Mouse (Mus musculus) forebrain, postnatal 0 days (tissue): ENCODE data around the gene Nfx1. TPM values are rescaled to one million over a fixed set of nuclear protein-coding genes. Genes with fewer than 3 reads are reported as not detected.

ENCODE experiments used
- ATAC-seq: fragments of 200-750 bp; cut with Nextera tagmentation; 2 replicates; pipeline ENCODE4 v1.8.0; 2017; ENCODE audit warnings: mild to moderate bottlenecking, moderate library complexity
- DNase-seq: peaks from one replicate; pipeline ENCODE4 v3.0.0-alpha.2; 2015
- H3K27ac ChIP-seq: fragments of 300-500 bp; sonication (generic); 2 replicates; pipeline ENCODE4 v1.5.1; 2014; ENCODE audit warnings: low read depth, mild to moderate bottlenecking, antibody characterized with exemption, low read length, moderate library complexity, mixed read lengths
- H3K27me3 ChIP-seq: fragments of 300-500 bp; sonication (generic); 2 replicates; pipeline ENCODE4 v1.6.1; 2014; ENCODE audit warnings: mild to moderate bottlenecking, low read length, mixed read lengths; ENCODE audit not compliant: insufficient read depth
- H3K36me3 ChIP-seq: fragments of 300-500 bp; sonication (generic); 2 replicates; pipeline ENCODE4 v1.6.1; 2014; ENCODE audit warnings: mild to moderate bottlenecking, moderate library complexity; ENCODE audit not compliant: insufficient read depth
- H3K4me1 ChIP-seq: fragments of 300-500 bp; sonication (generic); 2 replicates; pipeline ENCODE4 v1.6.1; 2014; ENCODE audit warnings: antibody characterized with exemption; ENCODE audit not compliant: insufficient read depth
- H3K4me2 ChIP-seq: fragments of 300-500 bp; sonication (generic); 2 replicates; pipeline ENCODE4 v1.6.1; 2014; ENCODE audit warnings: low read depth, mild to moderate bottlenecking, moderate library complexity
- H3K4me3 ChIP-seq: fragments of 300-500 bp; sonication (generic); 2 replicates; pipeline ENCODE4 v1.5.1; 2014; ENCODE audit warnings: low read depth, low read length, mixed read lengths
- H3K9ac ChIP-seq: fragments of 300-500 bp; sonication (generic); 2 replicates; pipeline ENCODE4 v1.6.1; 2014; ENCODE audit warnings: mild to moderate bottlenecking
- H3K9me3 ChIP-seq: fragments of 300-500 bp; sonication (generic); 2 replicates; pipeline ENCODE4 v1.6.1; 2016; ENCODE audit warnings: low read length
- CTCF ChIP-seq: sonication (generic); IDR thresholded peaks from 2 replicates; pipeline ENCODE4 v1.5.1; 2016; ENCODE audit warnings: antibody characterized with exemption, control low read depth, low read depth
- WGBS: fragments of 180-500 bp; shearing (Covaris S2); extraction: QIAGEN DNeasy Blood & Tissue Kit; methylation state at CpG from one replicate; pipeline ENCODE4 v1.1.7; 2014; 5-methylcytosine and 5-hydroxymethylcytosine counted together
- polyA plus RNA-seq: library from polyadenylated mRNA; unstranded; fragments of >200 nt; fragmentation: Nextera tagmentation; extraction: Ambion mirVana; gene quantifications from 2 replicates; pipeline ENCODE4 v1.2.1, GENCODE M21; 2015
- total RNA-seq: library from RNA; depleted of rRNA; stranded (reverse); fragments of >200 nt; gene quantifications from 2 replicates; pipeline ENCODE4 v1.2.3, GENCODE M21; 2014

The Nfx1 gene
- total and polyA plus RNA-seq, 2 experiments from 2014 or later: 68.4 to 92.1 TPM

GRCm38 (mm10) chr4:41045288-41045687 is 74.6 kb downstream of the Nfx1 start:
- Histone ChIP-seq H3K27ac (no peak overlapping the region), H3K4me1 (no peaks in the 10 kb centered on the region), H3K9me3 (no peaks in the 10 kb centered on the region), H3K4me3 (no peak overlapping the region), H3K9ac (no peak overlapping the region), H3K27me3 (no peaks in the 10 kb centered on the region), H3K36me3 (no peaks in the 10 kb centered on the region), H3K4me2 (no peak overlapping the region)
- WGBS: 91% methylated on average over 3 of the region's 3 CpGs
- no peak for ATAC-seq
- no peak for DNase-seq
- TF ChIP-seq CTCF: no peak

GRCm38 (mm10) chr4:41046254-41046795 is 75.6 kb downstream of the Nfx1 start:
- Histone ChIP-seq H3K27ac (no peak overlapping the region), H3K36me3 (no peaks in the 10 kb centered on the region), H3K4me1 (no peaks in the 10 kb centered on the region), H3K9ac (no peak overlapping the region), H3K4me2 (no peak overlapping the region), H3K4me3 (no peak overlapping the region), H3K27me3 (no peaks in the 10 kb centered on the region), H3K9me3 (no peaks in the 10 kb centered on the region)
- WGBS: 83% methylated on average over 13 of the region's 13 CpGs
- ATAC-seq: no peak
- DNase-seq: no peak
- TF ChIP-seq CTCF: no peak

GRCm38 (mm10) chr4:41047524-41048271 is 77.0 kb downstream of the Nfx1 start, which contains the start of gene Aqp7:
Gene Aqp7, minus strand, starts transcription at chr4:41048139.
- H3K4me3 ChIP-seq: no peak within 1 kb of the TSS
- no peaks in the 10 kb centered on the region for H3K4me1 ChIP-seq
- H3K27ac ChIP-seq: no peak within 1 kb of the TSS
- no peak for DNase-seq
- no peak within 1 kb of the TSS for H3K4me2 ChIP-seq
- H3K27me3 ChIP-seq: no peaks in the 10 kb centered on the region
- ATAC-seq: no peak
- WGBS: 46% methylated on average over 9 of the region's 9 CpGs
- no peaks in the 10 kb centered on the region for H3K36me3 ChIP-seq
- no peak for TF ChIP-seq CTCF
- H3K9me3 ChIP-seq: no peaks in the 10 kb centered on the region
- no peak within 1 kb of the TSS for H3K9ac ChIP-seq

- Histone ChIP-seq H3K27ac (no peak overlapping the region), H3K27me3 (no peaks in the 10 kb centered on the region), H3K9me3 (no peaks in the 10 kb centered on the region), H3K36me3 (no peaks in the 10 kb centered on the region), H3K4me3 (no peak overlapping the region), H3K4me2 (no peak overlapping the region), H3K4me1 (no peaks in the 10 kb centered on the region), H3K9ac (no peak overlapping the region)
- WGBS: 78% methylated on average over 2 of the region's 2 CpGs
- ATAC-seq: no peak
- no peak for TF ChIP-seq CTCF
- no peak for DNase-seq
Measured at GRCm38 (mm10) chr4:41048926-41049325, 78.2 kb downstream of the Nfx1 start.

GRCm38 (mm10) chr4:41050726-41051675 is 80.3 kb downstream of the Nfx1 start:
- no peak overlapping the region for H3K27ac ChIP-seq
- H3K36me3 ChIP-seq: no peaks in the 10 kb centered on the region
- TF ChIP-seq CTCF: peak; percentile 90
- peak overlapping the region; percentile 35 for H3K4me2 ChIP-seq
- H3K9ac ChIP-seq: 0 out of 2 replicates have a peak overlapping the region, but pooled peaks have one; percentile 7
- 36% methylated on average over 16 of the region's 16 CpGs for WGBS
- no peaks in the 10 kb centered on the region for H3K9me3 ChIP-seq
- no peak overlapping the region for H3K4me3 ChIP-seq
- DNase-seq (peak; percentile 92), ATAC-seq (peak; percentile 91)
- H3K27me3 ChIP-seq: no peaks in the 10 kb centered on the region
- no peaks in the 10 kb centered on the region for H3K4me1 ChIP-seq

- WGBS: 85% methylated on average over 7 of the region's 7 CpGs
- no peak for ATAC-seq
Measured at GRCm38 (mm10) chr4:41051781-41052180, 81.1 kb downstream of the Nfx1 start.

More at GRCm38 (mm10) chr4:41051781-41052180, 81.1 kb downstream of the Nfx1 start:
- H3K4me2 ChIP-seq: no peak overlapping the region
- DNase-seq: no peak
- no peaks in the 10 kb centered on the region for H3K27me3 ChIP-seq
- no peak overlapping the region for H3K9ac ChIP-seq
- no peaks in the 10 kb centered on the region for H3K9me3 ChIP-seq
- no peak overlapping the region for H3K4me3 ChIP-seq
- no peaks in the 10 kb centered on the region for H3K4me1 ChIP-seq
- no peak for TF ChIP-seq CTCF
- no peaks in the 10 kb centered on the region for H3K36me3 ChIP-seq
- H3K27ac ChIP-seq: no peak overlapping the region
